Mouse (Mus musculus): ENCODE results near the gene Scg5. TPM values are rescaled to one million over a fixed set of nuclear protein-coding genes. Genes with fewer than 3 reads are reported as not detected.

Gene Scg5
- polyA plus RNA-seq, 1 experiment from 2014 or later = 188 TPM

DNA sequence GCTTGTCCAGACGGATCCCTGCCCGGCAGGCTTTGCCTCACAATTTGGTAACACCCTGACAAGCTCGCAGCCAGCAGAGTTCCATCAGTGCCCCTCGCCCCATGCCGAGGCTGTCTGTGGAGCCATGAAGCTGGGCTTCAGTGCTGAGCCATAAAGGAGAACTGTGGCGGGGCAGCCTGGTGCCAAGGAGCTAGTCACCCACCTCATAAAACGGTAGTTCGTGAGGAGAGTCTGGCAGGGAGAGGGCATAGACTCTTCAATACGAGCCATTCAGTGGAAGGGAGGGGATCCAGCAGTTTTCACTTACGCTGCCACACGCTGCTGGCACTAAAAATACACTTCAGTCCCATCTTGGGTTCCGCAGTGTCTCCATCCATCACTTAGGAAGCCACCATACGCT lies 30.3 kb downstream of the Scg5 start:
- Histone ChIP-seq H3K36me3 (0 out of 2 replicates have a peak, but pooled peaks cover 11% of the 10 kb centered on the region), H3K4me1 (replicated peaks) (no peaks in the 10 kb centered on the region), H3K27me3 (no peaks in the 10 kb centered on the region), H3K27ac (no peak overlapping the region), H3K4me2 (replicated peaks) (no peak overlapping the region), H3K4me3 (replicated peaks) (no peak overlapping the region), H3K9ac (replicated peaks) (no peak overlapping the region), H3K9me3 (no peaks in the 10 kb centered on the region)
- ATAC-seq = no peak
- 92% methylated on average over 13 of the region's 13 CpGs for WGBS

DNA sequence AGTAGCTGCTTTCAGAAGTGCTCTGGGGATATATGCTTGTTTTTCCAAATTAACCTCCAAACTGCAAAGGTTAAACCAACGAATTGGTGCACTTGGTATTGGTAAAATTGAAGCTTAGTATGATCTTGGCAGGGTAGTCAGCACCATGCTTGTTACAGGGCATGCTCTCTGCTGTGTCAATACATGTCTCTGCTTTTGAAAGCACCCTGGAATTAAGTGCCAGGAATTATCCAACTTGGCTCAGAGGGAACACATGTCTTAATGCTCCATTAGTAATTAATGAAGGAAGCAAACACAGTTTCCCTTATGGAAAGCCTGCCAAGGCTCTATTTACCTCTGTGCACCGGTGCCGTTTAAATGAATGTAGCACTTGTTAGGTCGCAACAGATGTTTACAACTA lies 33.7 kb downstream of the Scg5 start:
- no peak overlapping the region for H3K27ac ChIP-seq
- 82% methylated on average over 4 of the region's 4 CpGs for WGBS
- H3K9me3 ChIP-seq = no peaks in the 10 kb centered on the region
- H3K4me1 ChIP-seq (replicated peaks) = no peaks in the 10 kb centered on the region
- no peak overlapping the region for H3K4me2 ChIP-seq (replicated peaks)
- H3K4me3 ChIP-seq (replicated peaks) = no peak overlapping the region
- no peak for ATAC-seq
- H3K9ac ChIP-seq (replicated peaks) = no peak overlapping the region
- H3K27me3 ChIP-seq = no peaks in the 10 kb centered on the region
- H3K36me3 ChIP-seq = peaks cover 22% of the 10 kb centered on the region; the same call in 1 of the 2 replicates

DNA sequence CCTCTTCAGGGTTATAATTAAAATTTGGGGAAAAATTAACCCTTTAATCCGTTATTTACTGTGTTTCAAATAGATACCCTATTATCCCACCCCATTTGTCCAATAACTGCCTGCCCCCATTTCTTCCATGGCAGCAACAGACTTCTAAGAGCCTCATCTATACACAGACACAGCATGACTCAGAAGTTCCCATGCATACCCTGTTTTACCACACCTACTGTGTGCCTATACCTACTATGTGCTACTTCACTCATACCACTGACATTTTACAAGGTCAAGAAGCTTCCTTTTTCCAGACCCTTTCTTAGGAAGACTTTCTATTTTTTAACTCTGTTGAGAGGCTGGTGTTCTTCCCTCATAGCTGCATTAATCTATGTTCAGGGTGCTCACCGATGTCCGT lies 35.4 kb downstream of the Scg5 start:
- Histone ChIP-seq H3K4me2 (replicated peaks) (no peak overlapping the region), H3K9me3 (no peaks in the 10 kb centered on the region), H3K27ac (no peak overlapping the region), H3K27me3 (no peaks in the 10 kb centered on the region), H3K9ac (replicated peaks) (no peak overlapping the region), H3K36me3 (peaks cover 30% of the 10 kb centered on the region), H3K4me1 (replicated peaks) (no peaks in the 10 kb centered on the region), H3K4me3 (replicated peaks) (no peak overlapping the region)
- no peak for ATAC-seq
- 93% methylated on average over 3 of the region's 3 CpGs for WGBS

DNA sequence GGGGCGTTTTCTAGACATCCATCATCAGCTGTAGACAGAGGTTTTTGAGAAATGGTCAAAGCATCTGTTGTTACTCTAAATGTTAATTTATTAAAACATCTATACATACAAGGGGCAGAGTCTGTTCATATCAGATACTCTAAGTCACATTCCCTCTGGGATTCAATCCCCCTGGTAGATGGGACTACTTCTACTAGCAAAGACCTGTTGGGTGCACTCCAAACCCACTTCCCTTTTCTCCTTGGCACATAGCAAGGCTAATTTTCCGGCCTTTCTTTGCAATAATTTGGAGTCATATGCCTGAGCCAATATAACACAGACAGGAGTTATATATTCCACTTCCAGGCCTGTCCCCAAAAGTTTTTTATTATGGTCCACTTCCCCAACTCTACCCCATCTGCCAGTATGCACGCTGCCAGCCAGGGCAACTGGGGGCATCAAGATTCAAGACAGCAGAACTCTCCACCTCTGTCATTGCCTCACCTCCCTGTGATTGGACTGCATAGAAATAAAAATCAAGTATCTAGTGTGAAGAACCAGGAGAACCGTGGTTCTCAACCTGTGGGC lies 40.0 kb downstream of the Scg5 start:
- Histone ChIP-seq H3K4me3 (replicated peaks) (no peak overlapping the region), H3K36me3 (peaks cover 48% of the 10 kb centered on the region), H3K27me3 (no peaks in the 10 kb centered on the region), H3K9ac (replicated peaks) (no peak overlapping the region), H3K4me2 (replicated peaks) (no peak overlapping the region), H3K9me3 (no peaks in the 10 kb centered on the region), H3K4me1 (replicated peaks) (no peaks in the 10 kb centered on the region), H3K27ac (no peak overlapping the region)
- ATAC-seq = no peak
- WGBS = 92% methylated on average over 4 of the region's 4 CpGs

DNA sequence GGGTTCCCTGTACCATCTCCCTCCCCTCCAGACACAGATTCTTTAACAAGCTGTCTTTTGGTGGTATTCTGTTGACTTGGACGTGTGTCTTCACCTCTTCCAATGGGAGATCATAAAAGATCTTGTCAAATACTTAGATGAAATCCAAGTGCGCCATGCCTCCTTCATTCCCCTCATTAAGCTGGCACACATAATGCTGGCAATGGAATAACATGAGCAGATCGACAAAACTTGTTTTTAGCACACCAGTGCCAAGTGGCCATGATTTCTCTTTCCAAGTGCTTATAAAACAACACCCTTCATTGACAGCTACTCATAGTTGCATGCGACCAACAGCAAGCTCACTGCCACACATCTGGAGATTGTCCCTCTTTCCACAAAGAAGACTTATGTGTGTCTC lies 41.0 kb downstream of the Scg5 start:
- no peak overlapping the region for H3K4me3 ChIP-seq (replicated peaks)
- H3K27ac ChIP-seq = no peak overlapping the region
- ATAC-seq = no peak
- H3K4me1 ChIP-seq (replicated peaks) = no peaks in the 10 kb centered on the region
- H3K36me3 ChIP-seq = peaks cover 52% of the 10 kb centered on the region
- H3K4me2 ChIP-seq (replicated peaks) = no peak overlapping the region
- 91% methylated on average over 4 of the region's 4 CpGs for WGBS
- H3K9ac ChIP-seq (replicated peaks) = no peak overlapping the region
- no peaks in the 10 kb centered on the region for H3K9me3 ChIP-seq
- H3K27me3 ChIP-seq = no peaks in the 10 kb centered on the region

DNA sequence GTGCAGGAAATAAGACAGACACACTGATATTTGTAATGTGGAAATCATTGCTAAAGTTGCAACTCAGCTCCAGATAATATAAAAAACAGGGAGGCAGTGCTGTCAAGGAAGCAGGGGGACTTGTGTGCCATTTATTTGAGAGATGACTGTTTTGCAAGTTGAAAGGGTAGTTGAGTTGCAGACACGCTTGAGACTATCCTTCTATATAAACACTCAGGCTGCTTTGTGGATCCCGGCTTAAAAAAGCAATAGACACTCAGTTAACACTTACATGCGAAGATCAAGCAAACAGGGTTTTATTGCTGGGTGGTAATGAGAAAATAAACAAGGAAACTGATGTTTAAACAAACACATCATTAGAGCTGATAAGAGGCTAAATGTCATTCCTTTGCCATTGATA lies 44.1 kb downstream of the Scg5 start:
- 87% methylated on average over 3 of the region's 3 CpGs for WGBS
- H3K9ac ChIP-seq (replicated peaks) = no peak overlapping the region
- no peaks in the 10 kb centered on the region for H3K9me3 ChIP-seq
- no peak overlapping the region for H3K4me2 ChIP-seq (replicated peaks)
- no peak for ATAC-seq
- H3K27me3 ChIP-seq = no peaks in the 10 kb centered on the region
- no peaks in the 10 kb centered on the region for H3K4me1 ChIP-seq (replicated peaks)
- no peak overlapping the region for H3K4me3 ChIP-seq (replicated peaks)
- H3K36me3 ChIP-seq = peaks cover 46% of the 10 kb centered on the region
- H3K27ac ChIP-seq = no peak overlapping the region

DNA sequence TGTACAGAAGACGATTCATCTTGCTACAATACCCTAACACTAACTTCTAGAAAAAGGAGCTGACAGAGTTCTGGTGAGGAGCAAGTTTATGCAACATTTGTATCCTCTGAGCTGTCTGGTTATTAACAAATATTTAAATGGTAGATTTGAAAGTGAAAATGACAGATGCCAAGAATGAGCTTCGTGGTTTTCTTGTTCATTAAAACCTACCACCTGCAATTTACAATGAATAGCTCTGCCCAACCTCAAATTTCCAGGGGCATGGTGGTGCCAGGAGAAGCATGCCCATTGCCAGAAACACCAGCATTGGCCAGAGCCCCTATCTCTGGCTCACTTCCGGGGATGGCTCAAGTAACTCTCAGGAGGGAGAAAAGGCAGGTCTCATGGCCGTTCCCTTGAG lies 47.4 kb downstream of the Scg5 start:
- H3K36me3 ChIP-seq = peaks cover 43% of the 10 kb centered on the region
- WGBS = 84% methylated on average over 4 of the region's 4 CpGs
- H3K4me1 ChIP-seq (replicated peaks) = no peaks in the 10 kb centered on the region
- H3K4me2 ChIP-seq (replicated peaks) = no peak overlapping the region
- H3K27me3 ChIP-seq = no peaks in the 10 kb centered on the region
- no peaks in the 10 kb centered on the region for H3K9me3 ChIP-seq
- H3K27ac ChIP-seq = no peak overlapping the region
- no peak for ATAC-seq
- no peak overlapping the region for H3K4me3 ChIP-seq (replicated peaks)
- H3K9ac ChIP-seq (replicated peaks) = no peak overlapping the region

DNA sequence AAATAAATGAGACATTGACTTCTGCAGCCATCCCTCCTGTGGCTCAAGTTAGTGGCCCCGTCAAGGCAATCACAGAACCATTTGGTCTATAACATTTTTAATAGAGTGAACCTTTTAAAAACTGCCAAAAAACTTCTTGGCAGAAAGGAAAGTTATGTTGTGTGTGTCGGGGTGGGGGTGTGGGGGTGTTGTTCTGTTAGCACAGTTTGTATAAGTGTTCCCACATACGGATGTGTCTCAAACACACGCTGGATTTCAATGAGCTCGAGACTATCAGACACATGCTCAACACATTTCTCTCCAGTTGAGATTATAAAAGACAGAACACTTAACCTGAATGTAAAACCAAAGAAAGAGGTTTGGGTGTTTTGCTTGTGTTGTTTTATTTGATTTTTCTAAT lies 47.8 kb downstream of the Scg5 start:
- Histone ChIP-seq H3K9me3 (no peaks in the 10 kb centered on the region), H3K9ac (replicated peaks) (no peak overlapping the region), H3K4me3 (replicated peaks) (no peak overlapping the region), H3K36me3 (peaks cover 47% of the 10 kb centered on the region), H3K4me2 (replicated peaks) (no peak overlapping the region), H3K27me3 (no peaks in the 10 kb centered on the region), H3K27ac (no peak overlapping the region), H3K4me1 (replicated peaks) (no peaks in the 10 kb centered on the region)
- WGBS = 91% methylated on average over 5 of the region's 5 CpGs
- ATAC-seq = no peak

DNA sequence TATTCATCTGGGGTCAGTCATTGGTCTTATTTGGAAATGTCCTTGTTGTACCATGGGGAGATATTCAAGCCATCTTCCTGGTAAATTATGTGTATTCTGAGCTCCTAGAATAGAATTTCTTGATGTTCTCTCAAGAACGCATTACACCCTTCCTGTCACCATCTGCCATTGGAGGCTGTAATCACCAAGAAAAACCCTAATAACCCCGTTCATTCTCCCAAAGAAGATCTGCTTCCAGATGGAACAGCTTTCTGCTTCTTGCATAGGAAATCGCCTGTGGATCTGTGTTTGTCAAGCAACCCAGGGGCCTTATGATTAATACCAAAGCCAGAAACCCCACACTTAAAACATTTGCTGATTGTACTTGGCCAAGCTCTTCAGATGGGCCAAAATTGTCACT lies 49.6 kb downstream of the Scg5 start:
- Histone ChIP-seq H3K4me1 (replicated peaks) (no peaks in the 10 kb centered on the region), H3K27ac (no peak overlapping the region), H3K36me3 (peaks cover 44% of the 10 kb centered on the region), H3K9ac (replicated peaks) (no peak overlapping the region), H3K27me3 (no peaks in the 10 kb centered on the region), H3K4me2 (replicated peaks) (no peak overlapping the region), H3K9me3 (no peaks in the 10 kb centered on the region), H3K4me3 (replicated peaks) (no peak overlapping the region)
- ATAC-seq = no peak
- WGBS = 85% methylated on average over 3 of the region's 3 CpGs

DNA sequence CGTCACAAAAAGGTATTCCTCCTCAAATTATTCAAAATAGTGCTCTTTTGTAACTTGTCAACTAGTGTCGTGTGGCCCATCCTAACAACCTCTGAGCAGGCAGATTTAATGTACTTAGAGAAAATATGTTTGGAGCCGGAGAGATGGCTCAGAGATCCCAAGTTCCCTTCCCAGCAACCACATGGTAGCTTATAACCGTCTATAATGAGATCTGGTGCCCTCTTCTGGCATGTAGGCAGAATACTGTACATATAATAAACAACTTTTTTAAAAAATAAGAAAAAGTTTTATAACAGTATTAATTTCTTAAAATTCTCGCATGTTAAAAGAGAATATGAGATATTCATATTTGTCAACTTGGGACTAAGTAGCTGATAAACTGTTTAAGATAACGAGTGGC lies 50.9 kb downstream of the Scg5 start:
- no peaks in the 10 kb centered on the region for H3K4me1 ChIP-seq (replicated peaks)
- no peak overlapping the region for H3K27ac ChIP-seq
- no peak overlapping the region for H3K4me2 ChIP-seq (replicated peaks)
- H3K27me3 ChIP-seq = no peaks in the 10 kb centered on the region
- H3K4me3 ChIP-seq (replicated peaks) = no peak overlapping the region
- no peak overlapping the region for H3K9ac ChIP-seq (replicated peaks)
- H3K9me3 ChIP-seq = no peaks in the 10 kb centered on the region
- no peak for ATAC-seq
- WGBS = 79% methylated on average over 6 of the region's 6 CpGs
- H3K36me3 ChIP-seq = peaks cover 42% of the 10 kb centered on the region

DNA sequence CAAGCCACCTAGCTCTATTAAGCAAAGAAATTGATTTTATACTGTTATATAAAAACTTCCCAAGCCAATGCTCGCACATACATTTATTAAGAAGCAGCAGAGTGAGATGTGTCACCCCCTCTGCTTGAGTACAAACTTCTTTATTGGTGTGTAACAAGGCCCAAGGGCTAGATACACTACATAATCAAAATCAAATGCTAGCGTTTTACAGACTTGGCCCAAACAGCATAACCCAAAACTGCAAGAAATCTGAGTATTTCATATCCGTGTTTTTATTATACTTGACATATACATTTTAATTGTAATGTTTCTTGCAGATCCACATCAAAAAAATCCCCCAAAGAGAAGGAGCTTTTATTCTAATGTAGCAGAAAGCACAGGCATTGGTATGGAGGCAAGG lies 52.6 kb downstream of the Scg5 start:
- H3K9me3 ChIP-seq = no peaks in the 10 kb centered on the region
- no peak overlapping the region for H3K9ac ChIP-seq (replicated peaks)
- no peaks in the 10 kb centered on the region for H3K27me3 ChIP-seq
- no peak for ATAC-seq
- no peak overlapping the region for H3K4me3 ChIP-seq (replicated peaks)
- peaks cover 46% of the 10 kb centered on the region for H3K36me3 ChIP-seq
- no peak overlapping the region for H3K27ac ChIP-seq
- WGBS = 90% methylated on average over 3 of the region's 3 CpGs
- no peak overlapping the region for H3K4me2 ChIP-seq (replicated peaks)
- no peaks in the 10 kb centered on the region for H3K4me1 ChIP-seq (replicated peaks)

DNA sequence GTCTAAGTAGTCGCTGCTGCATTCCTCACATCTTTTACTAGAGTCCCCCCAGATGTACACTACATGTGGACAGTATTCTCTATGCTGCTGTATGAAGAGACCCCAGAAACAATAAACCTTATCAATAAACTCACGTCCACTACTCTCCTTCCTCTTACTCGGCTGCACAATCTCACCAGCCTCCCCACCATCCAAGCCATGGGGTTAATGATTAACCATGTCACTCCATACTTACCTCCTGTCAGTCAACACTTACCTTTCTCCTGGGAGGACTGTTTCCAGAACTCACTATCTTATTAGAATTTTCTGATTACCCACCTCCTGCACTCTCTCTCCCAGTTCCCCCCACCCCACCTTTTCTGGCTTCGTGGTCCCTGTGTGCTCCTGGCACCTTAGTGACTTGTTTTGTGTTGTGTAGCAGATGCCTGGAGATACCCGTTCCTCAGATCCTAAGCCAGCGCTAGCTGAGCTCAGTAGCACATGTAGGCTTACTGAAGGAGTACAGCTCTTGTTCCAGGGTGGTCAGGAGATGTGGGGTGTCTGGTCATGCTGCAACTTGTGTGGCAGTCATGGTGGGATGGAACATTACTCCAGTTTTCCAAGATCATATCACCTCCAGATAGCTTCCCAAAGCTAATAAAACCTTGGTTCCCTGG lies 54.6 kb downstream of the Scg5 start:
- 83% methylated on average over 6 of the region's 6 CpGs for WGBS
- no peak overlapping the region for H3K4me2 ChIP-seq (replicated peaks)
- H3K9me3 ChIP-seq = no peaks in the 10 kb centered on the region
- H3K36me3 ChIP-seq = peaks cover 39% of the 10 kb centered on the region
- H3K27ac ChIP-seq = no peak overlapping the region
- no peaks in the 10 kb centered on the region for H3K27me3 ChIP-seq
- H3K4me3 ChIP-seq (replicated peaks) = no peak overlapping the region
- ATAC-seq = no peak
- no peak overlapping the region for H3K9ac ChIP-seq (replicated peaks)
- H3K4me1 ChIP-seq (replicated peaks) = no peaks in the 10 kb centered on the region

Data from midbrain, embryonic 13.5 days (tissue).